Mouse (Mus musculus) c-Kit-positive CD71-positive TER-119-positive erythroid progenitor cells, embryonic 14.5 days (primary cell): ENCODE measurements around the gene Pptc7.

Experiments
- DNase-seq: peaks from one replicate; pipeline ENCODE4 v3.0.0-alpha.2; 2013; ENCODE audit warnings: low spot score

Pptc7 gene

DNA sequence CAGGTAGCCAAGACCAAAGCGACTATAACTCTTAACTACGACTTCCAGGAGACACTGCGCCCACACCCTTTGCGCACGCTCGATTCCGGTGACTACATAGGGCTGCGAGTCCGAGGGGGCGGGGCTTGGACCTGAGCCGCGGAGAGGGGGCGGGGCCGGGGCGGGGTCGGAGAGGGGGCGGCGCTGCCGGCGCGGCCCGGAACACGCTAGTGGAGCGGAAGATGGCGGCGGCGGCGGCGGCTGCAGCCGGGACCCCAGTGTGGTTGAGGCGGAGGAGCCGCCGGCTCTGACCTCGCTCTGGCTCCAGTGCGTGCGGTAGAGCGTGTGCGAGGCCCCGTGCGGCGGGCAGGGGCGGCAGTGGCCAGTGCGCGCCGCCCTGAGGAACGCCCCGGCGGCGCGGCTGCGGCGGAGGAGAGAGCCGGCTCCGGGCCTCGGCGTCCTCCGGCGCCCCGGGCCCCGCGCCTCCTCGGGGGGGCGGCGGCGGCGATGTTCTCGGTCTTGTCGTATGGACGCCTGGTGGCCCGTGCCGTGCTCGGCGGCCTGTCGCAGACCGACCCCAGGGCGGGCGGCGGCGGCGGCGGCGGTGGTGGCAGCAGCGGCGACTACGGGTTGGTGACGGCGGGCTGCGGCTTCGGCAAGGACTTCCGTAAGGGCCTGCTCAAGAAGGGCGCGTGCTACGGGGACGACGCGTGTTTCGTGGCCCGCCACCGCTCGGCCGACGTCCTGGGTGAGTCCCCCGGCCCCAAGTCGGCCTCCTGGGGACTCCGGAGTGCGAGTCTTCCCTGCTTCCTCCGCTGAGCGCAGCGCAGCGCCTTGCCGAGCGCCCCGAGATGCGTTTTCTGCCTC, at the start of gene Pptc7:
Gene Pptc7 (plus strand): TSS at position 183 of the 846 bp plus-strand sequence.
- peak; percentile 91 for DNase-seq

DNA sequence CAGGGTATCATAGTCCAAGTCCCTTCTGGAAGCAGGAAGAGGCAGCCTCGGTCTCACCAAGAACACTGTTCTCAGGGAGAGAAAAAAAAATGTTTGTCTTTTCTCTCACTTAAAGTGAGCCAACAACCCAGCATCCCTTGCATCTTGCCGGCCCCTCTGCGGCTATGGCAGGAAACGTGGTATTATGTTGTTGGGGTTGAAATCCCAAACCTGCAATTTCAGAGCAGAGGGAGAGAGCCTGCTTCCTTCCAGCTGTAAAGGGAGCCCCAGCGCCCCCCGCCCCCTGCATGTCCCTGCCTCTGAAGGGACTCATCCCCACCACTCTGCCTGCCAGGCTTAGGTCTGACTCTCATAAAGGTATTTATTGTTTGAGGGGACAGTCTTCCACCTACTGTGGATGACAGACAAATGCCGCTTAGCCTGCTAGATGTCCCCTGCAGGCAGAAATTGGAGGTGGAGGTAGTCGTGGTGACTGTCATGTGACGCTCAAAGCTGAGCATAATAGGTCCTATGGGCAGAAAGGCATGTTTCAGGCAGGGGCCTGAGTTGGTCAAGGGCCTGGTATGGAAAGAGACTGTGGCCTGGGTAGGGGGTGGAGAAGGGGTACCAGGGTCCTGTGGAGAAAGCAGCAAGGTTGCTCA, 48.8 kb upstream of the Pptc7 start:
- no peak for DNase-seq

DNA sequence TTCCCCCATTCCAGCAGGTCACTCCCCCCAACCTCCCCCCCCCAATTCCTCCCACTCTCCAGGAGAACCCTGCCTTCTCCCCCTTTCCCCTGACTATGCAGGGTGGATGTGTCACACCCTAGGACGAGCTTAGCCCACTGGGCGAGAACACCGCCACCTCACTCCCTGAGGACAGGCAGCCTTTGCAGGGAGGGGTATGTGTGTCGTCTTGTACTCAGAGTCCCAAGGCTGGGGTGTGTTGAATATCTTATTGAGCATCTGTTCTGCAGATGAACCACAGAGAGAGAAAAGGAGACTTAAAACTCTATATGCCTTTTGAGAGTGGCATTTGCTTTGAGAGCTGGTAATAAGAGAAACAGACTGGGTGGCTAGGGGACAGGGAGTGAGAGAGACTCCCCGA, 47.0 kb upstream of the Pptc7 start:
- no peak for DNase-seq

DNA sequence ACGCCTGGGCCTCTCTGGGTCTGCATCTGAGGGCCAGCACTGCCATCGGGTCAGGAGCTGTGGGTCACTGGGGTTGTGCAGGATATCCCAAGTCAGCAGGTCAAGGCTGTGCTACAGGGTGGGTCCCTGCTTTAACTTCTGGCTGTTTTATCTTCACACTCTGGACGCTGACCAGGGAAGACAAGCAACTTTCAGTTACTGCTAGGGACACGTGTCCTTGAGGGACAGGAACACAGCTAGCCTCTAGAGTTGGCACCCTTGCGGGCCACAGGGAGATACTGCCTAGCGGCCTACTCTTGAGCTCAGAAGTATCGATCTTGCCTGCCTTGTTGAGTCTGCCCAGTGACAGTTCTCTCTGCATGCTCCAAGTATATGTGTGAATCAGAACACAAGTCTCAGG, 44.5 kb upstream of the Pptc7 start:
- no peak for DNase-seq

DNA sequence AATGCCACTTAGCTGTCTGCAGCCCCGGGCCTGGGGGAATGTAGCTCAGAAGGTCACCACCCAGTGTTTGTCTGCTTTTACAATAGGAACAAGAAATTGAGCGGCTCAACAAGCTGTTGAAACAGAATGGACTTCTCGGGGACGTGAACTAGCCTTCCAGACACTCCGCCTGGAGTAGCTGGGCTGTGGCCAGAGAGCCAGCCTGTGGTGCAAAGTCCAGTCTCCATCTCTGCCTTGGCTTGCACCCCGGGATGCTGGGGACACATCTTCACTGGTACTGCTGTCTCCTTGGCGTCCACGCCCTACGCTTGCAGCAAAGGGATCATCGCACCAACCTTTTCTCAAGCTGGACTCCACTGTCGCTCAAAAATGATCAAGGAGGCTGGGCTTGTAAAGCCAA, 43.6 kb upstream of the Pptc7 start:
- no peak for DNase-seq

DNA sequence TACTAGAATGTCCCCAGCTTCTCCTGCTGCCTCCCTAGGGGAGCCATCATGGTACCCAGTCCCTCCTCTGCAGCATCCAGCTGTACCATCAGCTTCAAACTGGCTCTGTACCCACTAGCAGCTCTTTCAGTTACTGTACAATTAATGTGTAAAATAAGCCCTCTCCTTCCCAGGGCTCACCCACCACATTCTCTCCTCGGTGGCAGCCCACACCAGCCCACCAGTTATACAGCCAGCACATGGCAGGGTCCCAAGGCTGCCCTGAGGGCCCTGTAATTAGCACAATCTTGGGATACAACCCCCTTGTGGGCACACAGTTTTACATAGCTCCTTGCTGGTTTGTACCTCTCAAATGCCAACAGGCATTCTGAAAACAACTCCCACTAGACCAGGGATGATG, 43.2 kb upstream of the Pptc7 start:
- no peak for DNase-seq

DNA sequence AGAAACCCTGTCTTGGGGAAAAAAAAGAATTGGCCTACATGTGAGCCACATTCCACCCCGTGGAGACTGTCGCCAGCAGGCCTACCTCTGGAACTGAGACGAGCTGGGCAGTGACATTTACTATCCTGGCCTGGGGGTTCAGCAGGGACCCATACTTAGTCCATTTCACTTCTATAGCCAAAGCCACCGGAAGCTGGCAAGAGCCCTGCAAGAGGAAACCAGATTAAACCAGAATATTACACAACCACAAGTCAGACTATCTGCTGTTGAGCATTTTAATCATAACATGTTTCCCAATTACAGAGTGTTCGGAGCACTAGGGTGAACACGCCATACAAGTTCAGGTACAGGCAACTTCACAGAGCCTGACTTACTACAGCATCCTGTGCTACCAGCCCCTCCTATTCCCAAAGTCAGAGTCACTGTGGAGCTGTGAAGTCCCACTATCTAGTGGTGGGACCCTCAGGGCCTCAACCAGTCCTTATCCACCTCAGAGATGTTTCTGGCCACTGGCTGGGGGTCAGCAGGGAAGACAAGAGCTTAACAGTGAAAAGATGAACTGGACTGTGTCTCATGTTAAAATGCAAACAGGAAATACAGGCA, 41.5 kb upstream of the Pptc7 start:
- DNase-seq: no peak

DNA sequence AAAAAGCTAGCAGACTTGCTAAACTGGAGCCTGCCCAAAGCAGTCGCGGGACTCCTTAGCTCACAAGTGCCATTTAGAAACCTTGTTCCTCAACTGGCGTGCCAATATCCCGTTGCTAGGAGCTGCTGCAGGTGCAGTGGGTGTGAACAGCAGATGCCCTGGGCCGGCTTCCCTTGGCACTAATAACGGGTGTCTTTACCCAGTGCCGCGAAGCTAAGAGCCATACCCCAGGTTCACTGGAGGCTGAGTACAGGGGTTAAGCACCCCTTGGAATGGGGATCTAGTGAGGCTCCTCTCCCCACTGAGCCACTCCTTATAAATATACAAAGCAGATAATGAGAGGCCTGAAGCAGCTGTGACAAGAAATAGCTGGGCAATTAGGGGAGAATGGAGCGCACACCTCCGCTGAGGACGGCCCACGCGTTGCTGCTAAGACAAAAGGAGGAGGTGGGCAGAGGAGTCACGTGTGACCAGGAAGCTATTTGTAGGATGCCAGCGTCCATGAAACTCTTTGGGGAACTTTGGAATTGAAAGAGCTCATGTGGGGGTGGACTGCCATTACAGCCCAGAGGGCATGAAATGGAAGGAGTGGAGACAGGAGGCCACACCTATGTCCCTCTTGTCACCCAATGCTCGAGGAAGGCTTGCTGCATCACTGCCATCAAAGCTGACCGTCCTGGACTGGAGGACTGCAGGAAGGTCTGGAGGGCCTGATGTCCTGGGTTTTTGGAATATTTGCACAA, 40.2 kb upstream of the Pptc7 start:
- no peak for DNase-seq

DNA sequence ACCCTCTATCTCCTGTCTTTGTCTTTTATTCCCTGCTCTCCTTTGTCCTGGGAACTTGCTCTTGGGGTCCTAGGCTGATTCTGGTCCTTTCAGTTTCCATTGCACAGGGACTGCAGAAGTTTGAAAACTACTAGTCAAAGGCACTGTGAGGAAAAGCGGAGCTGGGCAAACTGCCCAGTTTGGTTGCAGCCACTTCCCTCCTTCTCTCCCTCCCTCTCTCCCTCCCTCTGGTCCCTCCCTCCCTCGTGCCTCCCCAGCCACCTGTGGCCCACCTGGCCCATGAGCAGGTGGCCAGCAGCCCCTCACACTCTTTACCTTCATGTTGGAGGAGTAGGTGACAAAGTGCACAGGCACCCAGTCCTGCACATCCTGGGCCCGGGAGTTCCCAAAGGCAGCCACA, 39.0 kb upstream of the Pptc7 start:
- no peak for DNase-seq

DNA sequence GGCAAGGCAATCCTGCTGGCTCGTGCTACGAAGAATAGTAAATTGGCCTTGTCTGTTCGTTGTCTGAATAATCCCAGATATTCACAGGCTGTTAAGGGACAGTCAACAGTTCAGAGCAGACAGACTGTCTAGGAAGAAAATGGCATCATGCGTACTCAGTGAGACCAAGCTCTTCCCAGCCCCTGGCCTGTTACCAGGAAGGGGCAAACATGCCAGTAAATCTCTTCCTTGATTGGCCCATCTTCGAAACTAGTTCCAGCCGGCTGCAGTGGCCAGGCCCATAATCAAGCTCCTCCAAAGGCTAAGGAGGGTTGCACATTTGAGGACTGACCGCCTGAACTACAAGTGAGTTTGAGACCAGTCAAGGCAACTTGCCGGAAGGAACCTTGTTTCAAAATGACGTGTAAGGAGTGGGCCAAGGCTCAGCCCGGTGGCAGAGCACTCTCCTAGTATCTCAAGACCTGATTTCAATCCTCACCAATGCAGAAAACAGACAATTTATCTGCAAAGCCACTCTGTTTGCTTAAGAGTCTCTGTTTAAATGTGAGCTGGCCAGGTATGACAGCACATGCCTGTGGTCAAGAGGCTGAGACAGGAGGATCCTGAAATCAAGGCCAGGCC, 37.5 kb upstream of the Pptc7 start:
- no peak for DNase-seq

DNA sequence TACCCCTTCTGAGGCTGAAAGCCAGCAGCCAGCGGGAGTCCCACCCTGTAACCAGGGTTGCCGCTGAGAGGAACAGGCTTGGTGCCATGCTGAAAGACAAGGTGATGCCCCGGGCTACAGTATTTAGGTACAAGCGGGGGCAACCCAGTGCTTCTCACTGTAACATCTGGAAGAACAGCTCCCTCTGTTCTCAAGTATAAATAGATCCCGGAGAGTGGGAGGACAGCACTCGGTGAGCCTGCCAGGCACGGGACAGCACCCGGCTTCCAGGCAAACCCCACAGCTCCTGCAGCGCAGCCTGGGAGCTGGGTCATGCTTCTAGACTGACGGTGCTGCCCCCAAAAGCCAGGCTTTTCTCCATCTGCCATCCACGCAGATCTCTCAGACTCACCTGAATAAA, 36.6 kb upstream of the Pptc7 start:
- no peak for DNase-seq

DNA sequence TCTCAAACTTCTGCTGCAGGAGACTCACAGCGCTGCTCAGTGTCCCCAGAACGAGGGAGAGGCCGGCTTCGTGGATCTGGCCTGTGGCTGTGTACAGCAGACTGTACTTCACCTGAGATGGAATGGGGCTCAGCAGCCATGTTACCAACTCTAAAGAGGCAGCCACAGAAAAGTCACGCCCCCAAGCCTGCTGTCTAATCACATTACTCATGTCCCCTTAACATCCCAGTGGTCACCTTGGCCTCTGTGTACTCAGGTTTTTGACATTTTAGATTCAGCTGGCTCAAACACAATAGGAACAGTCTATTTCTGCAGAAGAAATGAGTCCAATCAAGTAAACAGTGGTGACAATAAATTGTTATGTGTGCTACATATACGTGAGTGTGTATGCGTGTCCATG, 36.2 kb upstream of the Pptc7 start:
- DNase-seq: no peak

DNA sequence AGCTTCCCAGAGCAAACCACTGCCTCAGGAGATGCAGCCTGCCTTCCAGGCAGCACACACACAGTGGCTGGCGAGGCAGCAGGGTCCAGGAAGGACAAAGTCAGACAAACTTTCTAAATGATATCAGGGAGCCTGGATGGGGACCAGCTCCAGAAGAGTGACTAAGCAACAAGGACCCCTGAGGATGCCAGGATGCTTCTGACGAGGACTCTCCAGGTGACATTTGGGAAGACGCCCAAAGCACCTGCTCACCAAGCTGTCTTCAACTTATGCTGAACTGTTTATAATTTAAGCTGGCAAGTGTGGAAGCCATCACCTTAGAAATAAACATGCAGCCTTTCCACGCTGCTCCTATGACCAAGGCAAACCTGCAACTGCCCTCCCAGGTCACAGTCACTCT, 34.9 kb upstream of the Pptc7 start:
- no peak for DNase-seq

DNA sequence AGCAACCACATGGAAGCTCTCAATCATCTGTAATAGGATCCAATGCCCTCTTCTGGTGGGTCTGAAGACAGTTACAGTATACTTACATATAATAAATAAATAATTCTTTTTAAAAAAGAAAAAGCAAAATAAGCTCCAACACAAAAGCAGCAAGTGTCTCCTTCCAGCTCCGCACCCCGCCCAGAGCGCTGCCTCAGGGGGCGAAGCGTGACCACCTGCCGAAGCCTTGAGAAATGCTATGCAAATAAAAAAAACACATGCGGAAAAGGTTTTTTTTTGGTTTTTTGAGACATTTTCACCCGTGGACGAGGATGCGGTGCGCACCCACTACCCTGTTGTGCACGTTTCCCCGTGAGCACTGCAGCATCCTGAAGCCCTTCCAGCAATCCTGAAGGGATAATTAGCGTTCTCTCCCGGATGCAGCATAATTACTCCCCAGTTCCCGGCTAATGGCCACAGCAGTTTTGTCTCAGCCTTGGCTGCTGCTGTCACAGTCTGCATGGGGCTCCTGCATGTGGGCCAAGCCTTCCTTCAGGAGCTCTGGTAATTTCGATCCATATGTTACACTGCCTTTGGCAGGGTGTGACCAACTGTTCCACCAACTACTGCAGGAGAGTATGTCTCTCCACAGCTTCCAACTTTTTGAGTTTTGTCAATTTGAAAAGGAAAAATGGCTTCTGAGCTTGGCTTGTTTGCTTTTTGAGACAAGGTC, 32.1 kb upstream of the Pptc7 start:
- no peak for DNase-seq

DNA sequence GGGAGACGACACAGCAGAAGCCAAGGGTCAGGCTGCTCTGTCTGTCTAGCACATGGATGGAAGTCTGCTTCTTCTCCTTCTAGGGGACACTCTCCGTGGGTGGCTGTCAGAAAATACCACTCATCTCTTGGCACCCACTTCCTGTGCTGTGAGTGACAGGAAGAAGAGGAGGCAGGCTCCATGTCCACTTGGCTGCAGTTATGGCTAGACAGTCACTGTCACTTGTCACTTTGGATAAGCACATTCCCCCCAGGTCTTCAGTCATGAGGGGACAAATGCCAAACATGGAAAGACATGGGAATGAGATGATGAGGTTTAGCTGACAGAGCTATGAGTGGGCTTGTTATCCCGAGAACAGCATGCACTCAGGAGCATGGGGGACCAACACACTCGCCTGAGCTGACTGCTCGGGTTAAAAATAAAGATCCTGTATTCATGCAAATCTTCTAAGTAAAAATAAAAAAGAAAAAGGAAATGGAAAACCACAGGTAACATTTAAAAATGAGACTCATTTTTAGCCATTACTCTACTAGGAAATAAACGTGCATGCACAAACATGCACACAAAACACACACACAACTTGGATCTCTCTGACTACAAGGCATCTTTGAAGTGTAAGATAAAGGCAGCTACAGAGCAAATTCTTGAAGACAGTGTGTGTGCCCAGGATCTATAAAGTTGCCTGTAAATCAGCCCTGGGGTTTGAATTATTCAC, 26.0 kb upstream of the Pptc7 start:
- DNase-seq: no peak

DNA sequence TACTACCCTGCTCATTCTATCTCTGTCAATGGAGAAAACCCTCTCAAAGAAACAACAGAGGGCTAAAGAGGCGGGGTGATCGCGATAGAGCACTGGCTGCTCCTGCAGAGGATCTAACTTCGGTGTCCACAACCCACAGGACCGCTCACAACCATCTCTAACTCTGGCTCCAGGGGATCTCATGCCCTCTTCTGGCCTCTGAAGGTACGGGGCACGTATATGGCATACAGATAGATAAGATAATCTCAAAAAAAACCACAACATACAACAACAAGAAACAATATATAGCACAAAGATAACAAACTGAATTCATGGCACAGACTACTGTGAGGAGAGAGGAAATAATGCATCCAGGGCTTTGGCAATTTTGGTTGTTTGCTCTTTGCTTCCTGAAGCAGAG, 22.1 kb upstream of the Pptc7 start:
- DNase-seq: no peak

DNA sequence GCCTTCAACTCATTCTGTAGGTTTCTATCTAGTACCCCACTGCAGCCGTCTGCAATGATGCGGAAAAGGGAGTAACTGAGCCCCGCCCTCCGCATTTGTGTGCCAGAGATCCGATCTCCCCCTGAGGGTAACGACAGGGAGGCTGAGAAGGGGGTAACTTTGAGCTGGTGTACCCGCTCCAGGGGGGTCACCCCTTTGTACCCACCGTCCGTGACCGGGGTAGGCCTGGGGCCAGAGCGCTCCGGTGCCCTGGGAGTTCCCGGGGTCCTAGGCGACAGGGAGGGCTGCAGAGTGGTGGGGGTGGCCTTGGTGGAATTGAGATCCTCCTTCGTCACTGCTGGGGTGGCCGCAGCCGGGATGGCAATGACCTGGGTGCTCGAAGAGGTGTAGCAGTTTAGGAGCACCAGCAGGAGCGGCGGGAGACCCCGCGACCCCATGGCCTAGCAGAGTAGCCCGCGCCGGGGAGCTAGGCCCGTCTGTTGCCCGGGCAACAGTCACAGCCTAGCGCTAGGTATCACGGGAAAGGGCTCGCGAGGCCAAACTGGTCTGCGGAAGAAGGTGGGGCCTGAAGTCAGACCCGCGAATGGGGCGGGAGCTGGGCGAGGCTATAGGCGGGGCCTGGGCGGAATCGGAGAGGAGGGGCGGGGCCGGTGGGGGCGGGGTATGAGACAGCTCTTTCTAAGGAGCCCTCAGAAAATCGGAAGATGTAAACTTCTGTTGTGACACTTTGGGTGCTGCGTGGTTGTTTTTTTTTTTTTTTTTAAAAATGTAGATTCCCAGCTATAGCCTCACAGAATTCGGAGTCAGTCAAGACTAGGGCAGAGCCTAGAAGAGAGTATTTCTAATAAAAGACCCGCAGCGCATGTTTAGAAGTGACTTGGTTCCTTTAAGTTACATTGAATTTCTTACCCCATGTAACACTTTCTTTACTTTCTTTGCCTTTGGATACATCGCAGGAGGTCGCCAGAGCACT, 19.9 kb upstream of the Pptc7 start, which contains the start of gene Tctn1:
Gene Tctn1 (minus strand): TSS at position 528 of the 973 bp plus-strand sequence.
- peak; percentile 94 for DNase-seq

DNA sequence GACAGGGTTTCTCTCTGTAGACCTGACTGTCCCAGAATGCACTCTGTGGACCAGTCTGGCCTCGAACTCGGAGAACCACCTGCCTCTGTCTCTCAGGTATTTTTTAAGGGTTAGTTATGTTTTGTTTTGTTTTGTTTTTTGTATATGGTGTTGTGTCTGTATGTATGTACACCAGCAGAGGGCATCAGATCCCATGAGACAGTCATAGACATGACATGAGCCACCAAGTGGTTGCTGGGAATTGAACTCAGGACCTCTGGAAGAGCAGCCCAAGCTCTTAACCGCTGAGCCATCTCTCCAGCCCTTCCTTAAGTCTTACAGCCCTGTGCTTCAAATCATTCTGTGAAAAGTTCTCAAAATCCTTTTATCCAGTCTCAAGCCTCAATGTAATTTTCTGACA, 19.0 kb upstream of the Pptc7 start:
- DNase-seq: no peak

DNA sequence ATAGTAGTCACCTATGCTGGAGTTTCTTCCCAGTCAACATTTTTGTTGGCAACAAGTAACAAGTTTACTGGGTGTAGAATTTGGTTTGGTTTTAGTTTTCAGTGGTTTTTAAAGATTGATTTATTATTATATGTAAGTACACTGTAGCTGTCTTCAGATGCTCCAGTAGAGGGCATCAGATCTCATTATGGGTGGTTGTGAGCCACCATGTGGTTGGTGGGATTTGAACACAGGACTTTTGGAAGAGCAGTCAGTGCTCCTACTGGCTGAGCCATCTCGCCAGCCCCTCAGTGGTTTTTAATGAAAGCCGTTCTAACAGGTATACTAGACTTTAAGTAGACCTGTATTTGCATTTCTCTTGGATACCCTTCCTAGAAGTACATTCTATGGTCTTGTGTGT, 18.2 kb upstream of the Pptc7 start:
- no peak for DNase-seq

DNA sequence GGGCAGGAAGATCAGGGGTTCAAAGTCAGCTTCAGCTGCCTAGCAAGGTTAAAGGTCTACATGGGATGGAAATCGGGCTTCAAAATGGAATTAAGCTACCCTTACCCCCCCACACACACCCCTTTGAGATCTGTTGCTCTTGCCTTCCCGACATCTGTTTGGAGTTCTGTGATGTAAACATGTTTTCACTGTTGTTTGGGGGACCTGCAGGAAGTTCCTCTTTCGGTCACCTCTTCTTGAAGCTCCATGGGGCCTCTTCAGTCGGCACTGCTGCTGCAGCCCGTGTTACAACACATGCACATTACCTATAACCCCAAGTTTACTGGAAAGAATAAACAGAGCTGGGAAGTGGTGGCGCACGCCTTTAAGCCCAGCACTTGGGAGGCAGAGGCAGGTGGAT, 17.0 kb upstream of the Pptc7 start:
- DNase-seq: no peak
